In the genomic region with DNA sequence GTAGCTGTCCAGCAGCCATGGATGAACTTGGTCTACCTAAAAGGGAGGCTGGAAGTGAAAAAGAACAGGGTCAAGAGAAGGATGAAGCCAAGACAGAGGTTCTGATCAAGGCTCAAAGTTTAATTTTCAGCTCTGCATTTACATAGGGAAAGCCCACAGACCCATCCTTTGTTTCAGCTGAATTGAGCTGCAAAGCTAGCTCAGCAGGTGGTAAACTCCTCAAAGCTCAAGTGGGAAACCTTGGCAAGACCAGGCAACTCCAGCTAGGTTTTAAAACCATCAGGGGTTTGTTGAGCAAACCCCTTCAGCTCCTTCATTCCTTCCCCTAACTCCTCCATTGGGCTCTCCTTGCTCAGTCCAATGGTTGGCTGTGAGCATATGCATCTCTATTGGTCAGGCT, we compare ENCODE assay signal across 19 mouse cellular contexts.
DNase-seq lines count a peak whose midpoint lies in the region.
"Had no signal": no experiment of that assay in that cellular context is flagged by ENCODE, and none has a peak within 500 bp of the region (broad histone marks: within the 10 kb centered on the region; RNA-seq: fewer than 3 reads in every experiment).

No protein-coding gene starts in this region.

- peak; percentile 60 for DNase-seq in ES-CJ7 (ENCODE audit: low read depth, low spot score)
- peak; percentile 66 for DNase-seq in R1 (ENCODE audit: low read depth, low spot score)
- peak; percentile 42 for DNase-seq in ZHBTc4 (ENCODE audit: low read depth, low spot score)
- DNase-seq in adrenal gland, adult 2 months: no peak
- no peak for DNase-seq in gastrocnemius, adult 18-20 months (ENCODE audit: low spot score)
- no peak for DNase-seq in cerebellum, postnatal 10 days
- DNase-seq: adrenal gland, adult 8-10 months; adrenal gland, postnatal 10 days; adrenal gland, postnatal 14 days; adrenal gland, postnatal 25 days; adrenal gland, postnatal 36 days; B cell, adult 2 months; cerebellum, adult 11 months; cerebellum, adult 11-12 months; cerebellum, adult 18-20 months; cerebellum, adult 2 months; cerebellum, adult 8-10 months; cerebellum, adult 9-10 months; cerebellum, adult 9-11 months had no signal

Comparison
In these comparisons a context has a peak if more than half of its experiments do, and no peak if none do; other contexts are left out.
1. DNase-seq: peak in ES-CJ7 (single experiment), R1 (single experiment) and ZHBTc4 (single experiment); none in adrenal gland, adult 2 months (single experiment), gastrocnemius, adult 18-20 months (single experiment) and cerebellum, postnatal 10 days (0 of 2).